31 mouse cellular contexts compared by ENCODE assay signal in genomic region chr4:134436185-134436584, GRCm38 (mm10). TPM values are rescaled to one million over a fixed set of nuclear protein-coding genes. Genes with fewer than 3 reads are reported as not detected.
DNase-seq lines count a peak whose midpoint lies in the region; ATAC-seq lines count a peak whose summit lies in the region.
"Had no signal": no experiment of that assay in that cellular context is flagged by ENCODE, and none has a peak within 500 bp of the region (broad histone marks: within the 10 kb centered on the region; RNA-seq: fewer than 3 reads in every experiment).

No protein-coding gene starts in this region.

- peak; percentile 69 for ATAC-seq in hindbrain, embryonic 11.5 days (ENCODE audit: low FRiP score)
- ATAC-seq in hindbrain, embryonic 16.5 days = no peak
- 0 out of 2 replicates have a peak, but pooled peaks have one; percentile 21 for ATAC-seq in hindbrain, embryonic 14.5 days (ENCODE audit: low FRiP score)
- ATAC-seq in forebrain, embryonic 14.5 days = no peak
- ATAC-seq: CD4-positive, CD25-positive, alpha-beta regulatory T cell, adult 4 months; forebrain, embryonic 15.5 days; inflammation-experienced regulatory T-cells, adult 6 months; liver, embryonic 12.5 days; liver, postnatal 0 days; lung, postnatal 0 days; Patski had no signal

- H3K4me3 ChIP-seq in hindbrain, embryonic 11.5 days (ENCODE audit: low read depth, low read length) = no peak overlapping the region
- no peak overlapping the region for H3K4me3 ChIP-seq in hindbrain, embryonic 16.5 days (ENCODE audit: low read length)
- H3K4me3 ChIP-seq in hindbrain, embryonic 14.5 days (replicated peaks; ENCODE audit: low read length) = no peak overlapping the region
- no peak overlapping the region for H3K4me3 ChIP-seq in forebrain, embryonic 14.5 days (ENCODE audit: low read depth, low read length)
- H3K4me3 ChIP-seq: forebrain, embryonic 15.5 days; gastrocnemius, adult 2 months; heart, adult 2 months; heart, embryonic 12.5 days; liver, embryonic 12.5 days; megakaryocyte, embryonic 14.5 days; myocyte; stomach, embryonic 15.5 days had no signal

- no peaks in the 10 kb centered on the region for H3K9me3 ChIP-seq in hindbrain, embryonic 11.5 days (ENCODE audit: control insufficient read depth, low read length)
- H3K9me3 ChIP-seq in hindbrain, embryonic 16.5 days (ENCODE audit: control insufficient read depth, low read length) = no peaks in the 10 kb centered on the region
- H3K9me3 ChIP-seq in hindbrain, embryonic 14.5 days (ENCODE audit: control insufficient read depth, low read length) = no peaks in the 10 kb centered on the region
- no peaks in the 10 kb centered on the region for H3K9me3 ChIP-seq in forebrain, embryonic 14.5 days (replicated peaks; ENCODE audit: control insufficient read depth, low read length)
- H3K9me3 ChIP-seq: forebrain, embryonic 15.5 days; G1E; heart, embryonic 12.5 days; liver, embryonic 12.5 days; megakaryocyte, embryonic 14.5 days; stomach, embryonic 15.5 days had no signal

- H3K27me3 ChIP-seq in hindbrain, embryonic 11.5 days (ENCODE audit: control insufficient read depth, insufficient read depth, low read length) = no peaks in the 10 kb centered on the region
- H3K27me3 ChIP-seq in hindbrain, embryonic 16.5 days (replicated peaks; ENCODE audit: control insufficient read depth, insufficient read depth, low read length) = no peaks in the 10 kb centered on the region
- H3K27me3 ChIP-seq in hindbrain, embryonic 14.5 days (ENCODE audit: control insufficient read depth, insufficient read depth, low read length) = no peaks in the 10 kb centered on the region
- no peaks in the 10 kb centered on the region for H3K27me3 ChIP-seq in forebrain, embryonic 14.5 days (replicated peaks; ENCODE audit: control insufficient read depth, insufficient read depth, low read length)
- H3K27me3 ChIP-seq: forebrain, embryonic 15.5 days; heart, embryonic 12.5 days; Patski; stomach, embryonic 15.5 days had no signal

- peak; percentile 68 for DNase-seq in hindbrain, embryonic 11.5 days (ENCODE audit: low spot score)
- DNase-seq in ES-CJ7 (ENCODE audit: low read depth, low spot score) = peak; percentile 52
- DNase-seq in ZHBTc4 (ENCODE audit: low read depth, low spot score) = peak; percentile 53
- DNase-seq in hindbrain, embryonic 14.5 days (ENCODE audit: low spot score) = no peak
- DNase-seq in forebrain, embryonic 14.5 days (ENCODE audit: low spot score) = no peak
- DNase-seq in kidney, adult 8-10 months = no peak
- DNase-seq: cerebellum, adult 11 months; cerebellum, adult 9-10 months; cerebellum, postnatal 36 days; gastrocnemius, adult 2 months; heart, adult 2 months; heart, postnatal 4 days; kidney, adult 2 months; layer of hippocampus, postnatal 36 days; left cerebral cortex, postnatal 4 days; liver, postnatal 0 days; lung, postnatal 4 days; right cerebral cortex, postnatal 14 days had no signal

- H3K27ac ChIP-seq in hindbrain, embryonic 11.5 days (ENCODE audit: low read depth, low read length) = no peak overlapping the region
- no peak overlapping the region for H3K27ac ChIP-seq in hindbrain, embryonic 16.5 days (ENCODE audit: low read depth, low read length)
- no peak overlapping the region for H3K27ac ChIP-seq in hindbrain, embryonic 14.5 days
- no peak overlapping the region for H3K27ac ChIP-seq in forebrain, embryonic 14.5 days (ENCODE audit: low read depth, low read length)
- H3K27ac ChIP-seq: forebrain, embryonic 15.5 days; gastrocnemius, adult 2 months; heart, adult 2 months; kidney, postnatal 0 days; liver, embryonic 12.5 days; stomach, embryonic 15.5 days had no signal

- H3K4me1 ChIP-seq in hindbrain, embryonic 11.5 days (replicated peaks; ENCODE audit: control insufficient read depth, insufficient read depth, low read length) = 0 out of 2 replicates have a peak, but pooled peaks cover under 1% of the 10 kb centered on the region
- H3K4me1 ChIP-seq in hindbrain, embryonic 16.5 days (ENCODE audit: control insufficient read depth, insufficient read depth, low read depth, low read length) = peaks cover 5% of the 10 kb centered on the region
- no peaks in the 10 kb centered on the region; the same call in 1 of the 2 replicates for H3K4me1 ChIP-seq in hindbrain, embryonic 14.5 days (replicated peaks; ENCODE audit: control insufficient read depth, insufficient read depth, low read length)
- peaks cover 4% of the 10 kb centered on the region for H3K4me1 ChIP-seq in forebrain, embryonic 14.5 days (ENCODE audit: control insufficient read depth, insufficient read depth, low read length)

- no peak overlapping the region for H3K9ac ChIP-seq in hindbrain, embryonic 11.5 days (ENCODE audit: low read depth, low read length)
- H3K9ac ChIP-seq in hindbrain, embryonic 16.5 days (ENCODE audit: low read depth, low read length) = no peak overlapping the region
- H3K9ac ChIP-seq in hindbrain, embryonic 14.5 days = no peak overlapping the region
- no peak overlapping the region for H3K9ac ChIP-seq in forebrain, embryonic 14.5 days (ENCODE audit: low read length)
- H3K9ac ChIP-seq: heart, embryonic 12.5 days; liver, embryonic 12.5 days; liver, postnatal 0 days; stomach, embryonic 15.5 days had no signal

- H3K36me3 ChIP-seq in hindbrain, embryonic 11.5 days (ENCODE audit: control insufficient read depth, insufficient read depth, low read length) = no peaks in the 10 kb centered on the region
- no peaks in the 10 kb centered on the region for H3K36me3 ChIP-seq in hindbrain, embryonic 16.5 days (ENCODE audit: control insufficient read depth, insufficient read depth, low read length)
- no peaks in the 10 kb centered on the region for H3K36me3 ChIP-seq in hindbrain, embryonic 14.5 days (replicated peaks; ENCODE audit: control insufficient read depth, insufficient read depth)
- no peaks in the 10 kb centered on the region for H3K36me3 ChIP-seq in forebrain, embryonic 14.5 days (ENCODE audit: control insufficient read depth, insufficient read depth, low read length)
- H3K36me3 ChIP-seq: forebrain, embryonic 15.5 days; G1E; heart, embryonic 12.5 days; liver, embryonic 12.5 days; stomach, embryonic 15.5 days had no signal

- WGBS in hindbrain, embryonic 11.5 days = 40% methylated on average over 7 of the region's 7 CpGs
- WGBS in hindbrain, embryonic 16.5 days = 32% methylated on average over 7 of the region's 7 CpGs
- 23% methylated on average over 7 of the region's 7 CpGs for WGBS in hindbrain, embryonic 14.5 days
- WGBS in forebrain, embryonic 14.5 days = 55% methylated on average over 7 of the region's 7 CpGs

- H3K4me2 ChIP-seq in hindbrain, embryonic 11.5 days (replicated peaks; ENCODE audit: low read depth, low read length) = no peak overlapping the region
- no peak overlapping the region for H3K4me2 ChIP-seq in hindbrain, embryonic 16.5 days (ENCODE audit: low read length)
- H3K4me2 ChIP-seq in hindbrain, embryonic 14.5 days (replicated peaks) = no peak overlapping the region
- no peak overlapping the region for H3K4me2 ChIP-seq in forebrain, embryonic 14.5 days (ENCODE audit: low read length)
- H3K4me2 ChIP-seq: forebrain, embryonic 15.5 days; heart, embryonic 12.5 days; liver, embryonic 12.5 days; stomach, embryonic 15.5 days had no signal

RNA-seq across cellular contexts. Expression of gene Stmn1, which starts 31.9 kb away (rescaled TPM):
- 4,486 and 4,492 TPM in 2 replicates for polyA plus RNA-seq in hindbrain, embryonic 11.5 days (2014; fragmentation: Nextera tagmentation; extraction: Ambion mirVana)
- polyA plus RNA-seq in hindbrain, embryonic 16.5 days (2015; fragmentation: Nextera tagmentation; extraction: Ambion mirVana) = 5,655 and 5,657 TPM in 2 replicates
- polyA plus RNA-seq in hindbrain, embryonic 14.5 days (2014; fragmentation: Nextera tagmentation; extraction: Ambion mirVana) = 5,273 and 5,278 TPM in 2 replicates
- 7,624 and 8,172 TPM in 2 replicates for polyA plus RNA-seq in forebrain, embryonic 14.5 days (2014; fragmentation: Nextera tagmentation; extraction: Ambion mirVana)

RNA-seq across cellular contexts. Expression of gene Pafah2, which starts 40.1 kb away (rescaled TPM):
- 7.9 and 10.2 TPM in 2 replicates for polyA plus RNA-seq in hindbrain, embryonic 11.5 days (2014; fragmentation: Nextera tagmentation; extraction: Ambion mirVana)
- polyA plus RNA-seq in hindbrain, embryonic 16.5 days (2015; fragmentation: Nextera tagmentation; extraction: Ambion mirVana) = 7.8 and 8.5 TPM in 2 replicates
- 6.8 and 6.9 TPM in 2 replicates for polyA plus RNA-seq in hindbrain, embryonic 14.5 days (2014; fragmentation: Nextera tagmentation; extraction: Ambion mirVana)
- 7.6 and 9.8 TPM in 2 replicates for polyA plus RNA-seq in forebrain, embryonic 14.5 days (2014; fragmentation: Nextera tagmentation; extraction: Ambion mirVana)

RNA-seq across cellular contexts. Expression of gene Extl1, which starts 52.5 kb away (rescaled TPM):
- polyA plus RNA-seq in hindbrain, embryonic 11.5 days (2014; fragmentation: Nextera tagmentation; extraction: Ambion mirVana) = 0.18 and 0.26 TPM in 2 replicates
- 0.65 and 0.66 TPM in 2 replicates for polyA plus RNA-seq in hindbrain, embryonic 16.5 days (2015; fragmentation: Nextera tagmentation; extraction: Ambion mirVana)
- polyA plus RNA-seq in hindbrain, embryonic 14.5 days (2014; fragmentation: Nextera tagmentation; extraction: Ambion mirVana) = 0.30 and 0.58 TPM in 2 replicates
- 0.14 and 0.25 TPM in 2 replicates for polyA plus RNA-seq in forebrain, embryonic 14.5 days (2014; fragmentation: Nextera tagmentation; extraction: Ambion mirVana)
- polyA plus RNA-seq: G1E had no signal

Comparison
In these comparisons a context has a peak if more than half of its experiments do, and no peak if none do; other contexts are left out.
1. ATAC-seq: peak in hindbrain, embryonic 11.5 days (single experiment) and hindbrain, embryonic 14.5 days (single experiment); none in hindbrain, embryonic 16.5 days (single experiment) and forebrain, embryonic 14.5 days (single experiment).
2. DNase-seq: peak in hindbrain, embryonic 11.5 days (single experiment), ES-CJ7 (single experiment) and ZHBTc4 (single experiment); none in hindbrain, embryonic 14.5 days (single experiment), forebrain, embryonic 14.5 days (single experiment) and kidney, adult 8-10 months (0 of 2).